Mouse (Mus musculus): ENCODE data around the gene Gstm7. TPM values are rescaled to one million over a fixed set of nuclear protein-coding genes. Genes with fewer than 3 reads are reported as not detected.
A peak's percentile ranks its signal among the peaks of the same experiment; 100 is the strongest.

Gstm7 gene
- total and polyA plus RNA-seq, 2 experiments from 2014 or later, result 36.4 to 38.3 TPM

- peak overlapping the region; percentile 51 for H3K27ac ChIP-seq (ENCODE audit: low read depth, low read length)
- H3K27me3 ChIP-seq (ENCODE audit: insufficient read depth, low read length), result no peaks in the 10 kb centered on the region
- TF ChIP-seq CTCF (IDR thresholded peaks at IDR 0.05), result no peak
- no peak overlapping the region for H3K4me3 ChIP-seq (ENCODE audit: low read depth, low read length)
- no peak overlapping the region for H3K4me2 ChIP-seq (ENCODE audit: low read depth, low read length, poor library complexity, severe bottlenecking)
- DNase-seq (ENCODE audit: low spot score), result no peak
- no peaks in the 10 kb centered on the region for H3K36me3 ChIP-seq (ENCODE audit: insufficient read depth, low read length)
- 67% methylated on average over 6 of the region's 6 CpGs for WGBS
- no peak for ATAC-seq (ENCODE audit: low FRiP score)
- H3K4me1 ChIP-seq (ENCODE audit: insufficient read depth, low read length), result no peaks in the 10 kb centered on the region
- no peaks in the 10 kb centered on the region for H3K9me3 ChIP-seq (ENCODE audit: low read length)
- H3K9ac ChIP-seq (replicated peaks; ENCODE audit: low read length, poor library complexity, severe bottlenecking), result no peak overlapping the region
Measured at GRCm38 (mm10) chr3:107932128-107932527, 511 bp upstream of the Gstm7 start.

- H3K27ac ChIP-seq (ENCODE audit: low read depth, low read length), result peak overlapping the region; percentile 55
- H3K9me3 ChIP-seq (ENCODE audit: low read length), result no peaks in the 10 kb centered on the region
- H3K9ac ChIP-seq (replicated peaks; ENCODE audit: low read length, poor library complexity, severe bottlenecking), result no peak overlapping the region
- WGBS, result 46% methylated on average over 2 of the region's 2 CpGs
- DNase-seq (ENCODE audit: low spot score) (peak; percentile 47), ATAC-seq (ENCODE audit: low FRiP score) (no peak)
- no peaks in the 10 kb centered on the region for H3K36me3 ChIP-seq (ENCODE audit: insufficient read depth, low read length)
- TF ChIP-seq CTCF (IDR thresholded peaks at IDR 0.05), result no peak
- peak overlapping the region; percentile 28; the same call in 1 of the 2 replicates for H3K4me2 ChIP-seq (ENCODE audit: low read depth, low read length, poor library complexity, severe bottlenecking)
- H3K4me1 ChIP-seq (ENCODE audit: insufficient read depth, low read length), result no peaks in the 10 kb centered on the region
- H3K27me3 ChIP-seq (ENCODE audit: insufficient read depth, low read length), result no peaks in the 10 kb centered on the region
- no peak overlapping the region for H3K4me3 ChIP-seq (ENCODE audit: low read depth, low read length)
Measured at GRCm38 (mm10) chr3:107931134-107931533, 483 bp downstream of the Gstm7 start.

- TF ChIP-seq CTCF (IDR thresholded peaks at IDR 0.05), result no peak
- H3K27ac ChIP-seq (ENCODE audit: low read depth, low read length), result no peak overlapping the region
- no peaks in the 10 kb centered on the region for H3K9me3 ChIP-seq (ENCODE audit: low read length)
- no peaks in the 10 kb centered on the region for H3K36me3 ChIP-seq (ENCODE audit: insufficient read depth, low read length)
- H3K9ac ChIP-seq (replicated peaks; ENCODE audit: low read length, poor library complexity, severe bottlenecking), result no peak overlapping the region
- 83% methylated on average over 4 of the region's 4 CpGs for WGBS
- H3K4me2 ChIP-seq (ENCODE audit: low read depth, low read length, poor library complexity, severe bottlenecking), result no peak overlapping the region
- H3K4me3 ChIP-seq (ENCODE audit: low read depth, low read length), result no peak overlapping the region
- no peaks in the 10 kb centered on the region for H3K4me1 ChIP-seq (ENCODE audit: insufficient read depth, low read length)
- no peaks in the 10 kb centered on the region for H3K27me3 ChIP-seq (ENCODE audit: insufficient read depth, low read length)
- ATAC-seq (ENCODE audit: low FRiP score), result no peak
- no peak for DNase-seq (ENCODE audit: low spot score)
Measured at GRCm38 (mm10) chr3:107929731-107930130, 1.9 kb downstream of the Gstm7 start.

DNA sequence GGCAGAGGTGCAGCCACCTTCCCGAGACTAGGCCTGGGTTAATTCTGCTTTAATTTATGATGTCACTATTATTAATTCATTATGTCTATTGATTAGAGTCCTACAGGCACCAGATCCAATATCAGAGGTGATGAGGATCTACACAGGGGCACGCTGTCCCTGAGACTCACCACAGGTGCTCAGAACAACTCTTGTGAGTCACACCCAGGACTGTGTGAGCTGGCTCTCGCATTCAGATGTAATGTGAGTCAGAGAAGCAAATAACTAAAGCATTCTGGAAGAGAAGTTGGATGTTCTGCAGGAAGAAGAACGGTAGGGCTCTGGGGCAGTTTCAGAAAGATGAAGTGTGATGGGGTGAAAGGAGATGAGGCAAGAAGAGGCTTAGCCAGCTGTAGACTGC lies 2.4 kb downstream of the Gstm7 start:
- no peak overlapping the region for H3K4me2 ChIP-seq (ENCODE audit: low read depth, low read length, poor library complexity, severe bottlenecking)
- DNase-seq (ENCODE audit: low spot score), result no peak
- H3K9ac ChIP-seq (replicated peaks; ENCODE audit: low read length, poor library complexity, severe bottlenecking), result no peak overlapping the region
- H3K27ac ChIP-seq (ENCODE audit: low read depth, low read length), result no peak overlapping the region
- TF ChIP-seq CTCF (IDR thresholded peaks at IDR 0.05), result no peak
- no peak overlapping the region for H3K4me3 ChIP-seq (ENCODE audit: low read depth, low read length)
- H3K27me3 ChIP-seq (ENCODE audit: insufficient read depth, low read length), result no peaks in the 10 kb centered on the region
- H3K36me3 ChIP-seq (ENCODE audit: insufficient read depth, low read length), result no peaks in the 10 kb centered on the region
- H3K4me1 ChIP-seq (ENCODE audit: insufficient read depth, low read length), result no peaks in the 10 kb centered on the region
- H3K9me3 ChIP-seq (ENCODE audit: low read length), result no peaks in the 10 kb centered on the region
- WGBS, result 86% methylated on average over 4 of the region's 4 CpGs
- no peak for ATAC-seq (ENCODE audit: low FRiP score)

DNA sequence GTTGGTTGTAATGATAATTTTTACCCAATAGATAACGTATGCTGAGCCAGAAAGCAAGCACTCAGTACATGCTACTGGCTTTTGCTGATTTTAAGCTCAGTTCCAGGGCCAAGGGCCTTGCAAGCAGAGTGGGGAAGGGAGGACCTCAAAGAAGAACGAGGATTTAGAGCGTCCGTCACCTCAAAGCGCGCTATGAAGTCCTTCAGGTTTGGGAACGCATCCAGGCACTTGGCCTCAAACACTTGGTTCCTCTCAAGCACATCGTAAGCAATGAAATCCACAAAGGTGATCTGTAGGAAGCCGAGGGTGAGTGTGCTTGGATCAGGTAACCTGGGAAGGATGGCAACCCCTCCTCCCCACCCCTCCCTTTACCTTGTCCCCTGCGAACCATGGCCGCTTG lies 2.9 kb downstream of the Gstm7 start:
- Histone ChIP-seq H3K4me1 (ENCODE audit: insufficient read depth, low read length) (no peaks in the 10 kb centered on the region), H3K9ac (replicated peaks; ENCODE audit: low read length, poor library complexity, severe bottlenecking) (no peak overlapping the region), H3K4me3 (ENCODE audit: low read depth, low read length) (no peak overlapping the region), H3K4me2 (ENCODE audit: low read depth, low read length, poor library complexity, severe bottlenecking) (no peak overlapping the region), H3K27ac (ENCODE audit: low read depth, low read length) (no peak overlapping the region; the same call in 1 of the 2 replicates), H3K9me3 (ENCODE audit: low read length) (no peaks in the 10 kb centered on the region), H3K36me3 (ENCODE audit: insufficient read depth, low read length) (no peaks in the 10 kb centered on the region), H3K27me3 (ENCODE audit: insufficient read depth, low read length) (no peaks in the 10 kb centered on the region)
- WGBS, result 81% methylated on average over 11 of the region's 11 CpGs
- ATAC-seq (ENCODE audit: low FRiP score) (no peak), DNase-seq (ENCODE audit: low spot score) (no peak)
- TF ChIP-seq CTCF (IDR thresholded peaks at IDR 0.05), result no peak

DNA sequence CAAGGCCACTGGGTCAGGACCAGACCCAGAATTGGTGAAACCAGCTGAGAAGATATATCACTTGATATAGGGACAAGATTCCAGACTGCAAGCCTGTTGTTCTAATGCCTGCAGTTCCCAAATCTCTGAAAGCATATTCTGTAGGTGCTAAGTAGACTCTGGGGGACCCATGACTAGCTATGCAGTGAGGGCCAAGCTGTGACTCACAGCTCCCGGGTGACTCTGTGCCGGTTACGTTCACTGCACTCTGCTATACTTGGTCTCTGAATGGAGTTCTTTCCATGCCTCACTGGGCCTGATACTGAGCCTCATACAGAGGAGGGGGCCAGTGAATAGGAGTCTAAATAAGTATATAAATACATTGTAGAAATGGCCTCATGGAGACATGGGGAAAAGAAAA lies 3.8 kb downstream of the Gstm7 start:
- no peaks in the 10 kb centered on the region for H3K27me3 ChIP-seq (ENCODE audit: insufficient read depth, low read length)
- no peak overlapping the region for H3K4me3 ChIP-seq (ENCODE audit: low read depth, low read length)
- H3K4me1 ChIP-seq (ENCODE audit: insufficient read depth, low read length), result no peaks in the 10 kb centered on the region
- H3K27ac ChIP-seq (ENCODE audit: low read depth, low read length), result no peak overlapping the region
- TF ChIP-seq CTCF (IDR thresholded peaks at IDR 0.05), result no peak
- peak; percentile 24 for DNase-seq (ENCODE audit: low spot score)
- 45% methylated on average over 3 of the region's 3 CpGs for WGBS
- H3K9ac ChIP-seq (replicated peaks; ENCODE audit: low read length, poor library complexity, severe bottlenecking), result no peak overlapping the region
- H3K36me3 ChIP-seq (ENCODE audit: insufficient read depth, low read length), result no peaks in the 10 kb centered on the region
- H3K9me3 ChIP-seq (ENCODE audit: low read length), result no peaks in the 10 kb centered on the region
- H3K4me2 ChIP-seq (ENCODE audit: low read depth, low read length, poor library complexity, severe bottlenecking), result no peak overlapping the region
- ATAC-seq (ENCODE audit: low FRiP score), result no peak

Data from midbrain, postnatal 0 days (tissue).